Comparison of ENCODE assay signal across 14 mouse cellular contexts in the genomic region with DNA sequence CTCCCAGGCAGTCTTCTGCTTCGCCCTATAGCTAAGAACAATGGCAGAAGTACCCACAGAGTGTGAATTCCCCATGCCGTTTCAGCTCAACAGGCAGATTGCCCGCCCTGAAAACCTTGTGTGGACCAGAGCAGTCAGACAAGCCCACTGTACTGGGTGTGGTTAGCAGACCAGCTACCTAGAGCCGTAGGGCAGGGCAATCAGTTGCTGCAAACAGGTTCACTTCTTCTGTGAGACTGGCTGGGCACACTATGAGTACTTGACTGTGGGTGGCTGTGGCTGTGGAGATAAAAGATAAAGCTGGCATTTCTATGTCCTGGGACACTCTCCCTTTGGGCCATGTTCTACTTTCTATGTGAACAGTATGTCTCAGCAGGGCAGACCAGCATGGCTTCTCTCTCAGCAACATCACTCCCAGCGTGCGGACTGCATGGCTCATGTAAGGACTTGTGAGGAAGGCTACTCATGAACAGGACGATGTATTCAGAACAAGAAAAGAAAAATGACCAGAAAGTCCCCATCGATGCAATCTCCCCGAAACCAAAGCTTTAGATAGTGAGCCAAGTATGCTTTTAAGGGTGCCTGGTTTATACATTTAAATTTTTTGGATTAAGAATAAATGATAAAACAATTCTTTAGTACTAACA. TPM values are rescaled to one million over a fixed set of nuclear protein-coding genes. Genes with fewer than 3 reads are reported as not detected.
DNase-seq lines count a peak whose midpoint lies in the region; ATAC-seq and TF ChIP-seq lines count a peak whose summit lies in the region.
"Had no signal": no experiment of that assay in that cellular context is flagged by ENCODE, and none has a peak within 500 bp of the region (broad histone marks: within the 10 kb centered on the region; RNA-seq: fewer than 3 reads in every experiment).

No protein-coding gene starts in this region.

- 79% methylated on average over 9 of the region's 9 CpGs for WGBS in hindbrain, embryonic 10.5 days
- 67% methylated on average over 9 of the region's 9 CpGs for WGBS in hindbrain, postnatal 0 days

- peak overlapping the region; percentile 50 for H3K27ac ChIP-seq in hindbrain, embryonic 10.5 days
- H3K27ac ChIP-seq in hindbrain, postnatal 0 days = no peak overlapping the region
- H3K27ac ChIP-seq: embryonic facial prominence, embryonic 10.5 days; heart, embryonic 10.5 days; hindbrain, embryonic 14.5 days had no signal

- no peak overlapping the region for H3K9ac ChIP-seq in hindbrain, postnatal 0 days (replicated peaks; ENCODE audit: low read length)
- H3K9ac ChIP-seq: hindbrain, embryonic 14.5 days had no signal

- H3K9me3 ChIP-seq in hindbrain, embryonic 10.5 days = no peaks in the 10 kb centered on the region
- H3K9me3 ChIP-seq in hindbrain, postnatal 0 days (ENCODE audit: low read length) = no peaks in the 10 kb centered on the region
- H3K9me3 ChIP-seq: embryonic facial prominence, embryonic 10.5 days; heart, embryonic 10.5 days had no signal

- H3K4me1 ChIP-seq in hindbrain, embryonic 10.5 days (replicated peaks) = peaks cover 20% of the 10 kb centered on the region
- H3K4me1 ChIP-seq in hindbrain, postnatal 0 days (ENCODE audit: insufficient read depth, low read length) = no peaks in the 10 kb centered on the region

- no peak for ATAC-seq in hindbrain, postnatal 0 days
- ATAC-seq: Patski had no signal

- no peak overlapping the region for H3K4me3 ChIP-seq in hindbrain, embryonic 10.5 days
- H3K4me3 ChIP-seq in hindbrain, postnatal 0 days (ENCODE audit: low read length) = no peak overlapping the region
- H3K4me3 ChIP-seq: embryonic facial prominence, embryonic 10.5 days; heart, embryonic 10.5 days had no signal

- DNase-seq in hindbrain, embryonic 10.5 days (ENCODE audit: low spot score) = no peak
- DNase-seq in hindbrain, postnatal 0 days (ENCODE audit: low spot score) = no peak
- peak; percentile 42 for DNase-seq in ZHBTc4 (ENCODE audit: low read depth, low spot score)
- peak; percentile 77 for DNase-seq in liver
- DNase-seq in spleen, postnatal 10 days (ENCODE audit: low spot score in 2 of 2) = peak; percentile 54 to 56
- DNase-seq in adipocyte (ENCODE audit: low spot score) = no peak
- DNase-seq in cerebellum, postnatal 10 days = no peak
- DNase-seq in thymus, postnatal 0 days (ENCODE audit: low spot score) = no peak
- DNase-seq: adrenal gland, postnatal 25 days; cerebellum, adult 2 months had no signal

- H3K4me2 ChIP-seq in hindbrain, postnatal 0 days (ENCODE audit: low read depth, low read length) = no peak overlapping the region
- H3K4me2 ChIP-seq: hindbrain, embryonic 14.5 days had no signal

- H3K36me3 ChIP-seq in hindbrain, embryonic 10.5 days = no peaks in the 10 kb centered on the region
- no peaks in the 10 kb centered on the region for H3K36me3 ChIP-seq in hindbrain, postnatal 0 days (ENCODE audit: insufficient read depth, low read length)
- H3K36me3 ChIP-seq: embryonic facial prominence, embryonic 10.5 days; heart, embryonic 10.5 days had no signal

- no peak for TF ChIP-seq CTCF in hindbrain, postnatal 0 days (IDR thresholded peaks at IDR 0.05; ENCODE audit: low read depth)

- no peaks in the 10 kb centered on the region for H3K27me3 ChIP-seq in hindbrain, embryonic 10.5 days (ENCODE audit: insufficient read depth, poor library complexity, severe bottlenecking)
- H3K27me3 ChIP-seq in hindbrain, postnatal 0 days (ENCODE audit: insufficient read depth, low read length) = no peaks in the 10 kb centered on the region
- H3K27me3 ChIP-seq: Patski had no signal

RNA-seq across cellular contexts. Expression of a gene that starts 15.6 kb away (rescaled TPM):
- 7.4 and 11.0 TPM in 2 replicates for polyA plus RNA-seq in hindbrain, embryonic 10.5 days (2016; fragmentation: Nextera tagmentation; extraction: Ambion mirVana)
- 4.9 and 6.1 TPM in 2 replicates for total RNA-seq in hindbrain, postnatal 0 days (2014; rRNA removed)
- 2.5 and 3.2 TPM in 2 replicates for polyA plus RNA-seq in hindbrain, postnatal 0 days (2015; fragmentation: Nextera tagmentation; extraction: Ambion mirVana)
- 15.8 TPM in 2 replicates for polyA plus RNA-seq in thymus, postnatal 0 days (2015; fragmentation: Nextera tagmentation; extraction: Ambion mirVana)

RNA-seq across cellular contexts. Expression of a gene that starts 35.0 kb away (rescaled TPM):
- 15.1 and 17.3 TPM in 2 replicates for polyA plus RNA-seq in hindbrain, embryonic 10.5 days (2016; fragmentation: Nextera tagmentation; extraction: Ambion mirVana)
- total RNA-seq in hindbrain, postnatal 0 days (2014; rRNA removed) = 8.9 and 11.4 TPM in 2 replicates
- polyA plus RNA-seq in hindbrain, postnatal 0 days (2015; fragmentation: Nextera tagmentation; extraction: Ambion mirVana) = 9.7 TPM in 2 replicates
- 19.2 and 22.4 TPM in 2 replicates for polyA plus RNA-seq in thymus, postnatal 0 days (2015; fragmentation: Nextera tagmentation; extraction: Ambion mirVana)

RNA-seq across cellular contexts. Expression of a gene that starts 36.5 kb away (rescaled TPM):
- 0.19 and 0.31 TPM in 2 replicates for polyA plus RNA-seq in hindbrain, embryonic 10.5 days (2016; fragmentation: Nextera tagmentation; extraction: Ambion mirVana)
- not detected in 2 replicates for total RNA-seq in hindbrain, postnatal 0 days (2014; rRNA removed)
- polyA plus RNA-seq in hindbrain, postnatal 0 days (2015; fragmentation: Nextera tagmentation; extraction: Ambion mirVana) = 0.13 TPM in 1 of 2 replicates, not detected in the other
- polyA plus RNA-seq in thymus, postnatal 0 days (2015; fragmentation: Nextera tagmentation; extraction: Ambion mirVana) = 0.26 and 0.39 TPM in 2 replicates
- polyA plus RNA-seq: cerebellum, adult 2 months had no signal

RNA-seq across cellular contexts. Expression of a gene that starts 52.8 kb away (rescaled TPM):
- 37.0 and 41.3 TPM in 2 replicates for polyA plus RNA-seq in hindbrain, embryonic 10.5 days (2016; fragmentation: Nextera tagmentation; extraction: Ambion mirVana)
- total RNA-seq in hindbrain, postnatal 0 days (2014; rRNA removed) = 23.5 and 34.2 TPM in 2 replicates
- 26.0 and 27.2 TPM in 2 replicates for polyA plus RNA-seq in hindbrain, postnatal 0 days (2015; fragmentation: Nextera tagmentation; extraction: Ambion mirVana)
- polyA plus RNA-seq in thymus, postnatal 0 days (2015; fragmentation: Nextera tagmentation; extraction: Ambion mirVana) = 36.1 and 37.6 TPM in 2 replicates

RNA-seq across cellular contexts. Expression of a gene that starts 54.9 kb away (rescaled TPM):
- 0.22 and 0.60 TPM in 2 replicates for polyA plus RNA-seq in hindbrain, embryonic 10.5 days (2016; fragmentation: Nextera tagmentation; extraction: Ambion mirVana)
- 0.42 and 4.5 TPM in 2 replicates for total RNA-seq in hindbrain, postnatal 0 days (2014; rRNA removed)
- 2.4 and 3.4 TPM in 2 replicates for polyA plus RNA-seq in hindbrain, postnatal 0 days (2015; fragmentation: Nextera tagmentation; extraction: Ambion mirVana)
- polyA plus RNA-seq in thymus, postnatal 0 days (2015; fragmentation: Nextera tagmentation; extraction: Ambion mirVana) = 1.0 and 1.7 TPM in 2 replicates
- polyA plus RNA-seq: Patski had no signal

Comparison
In these comparisons a context has a peak if more than half of its experiments do, and no peak if none do; other contexts are left out.
1. DNase-seq: peak in ZHBTc4 (single experiment), liver (single experiment) and spleen, postnatal 10 days (2 of 2); none in hindbrain, embryonic 10.5 days (single experiment), hindbrain, postnatal 0 days (single experiment), adipocyte (single experiment), cerebellum, postnatal 10 days (0 of 2) and thymus, postnatal 0 days (single experiment).